Mouse (Mus musculus) ES-E14 (cell line): ENCODE results near the gene Blmh.

ENCODE experiments used
- HCFC1 ChIP-seq: IDR thresholded peaks from 2 replicates; pipeline ENCODE4 v1.6.1; 2012; ENCODE audit warnings: low read length, inconsistent platforms, borderline replicate concordance; ENCODE audit not compliant: insufficient read depth
- MAFK ChIP-seq: IDR thresholded peaks from 2 replicates; pipeline ENCODE4 v1.6.1; 2014; ENCODE audit warnings: mild to moderate bottlenecking, low read depth, low read length, inconsistent platforms; ENCODE audit not compliant: insufficient read depth
- ZC3H11A ChIP-seq: IDR thresholded peaks from 2 replicates; pipeline ENCODE4 v1.6.1; 2012; ENCODE audit warnings: low read depth, mild to moderate bottlenecking, inconsistent platforms, low read length, borderline replicate concordance

DNA sequence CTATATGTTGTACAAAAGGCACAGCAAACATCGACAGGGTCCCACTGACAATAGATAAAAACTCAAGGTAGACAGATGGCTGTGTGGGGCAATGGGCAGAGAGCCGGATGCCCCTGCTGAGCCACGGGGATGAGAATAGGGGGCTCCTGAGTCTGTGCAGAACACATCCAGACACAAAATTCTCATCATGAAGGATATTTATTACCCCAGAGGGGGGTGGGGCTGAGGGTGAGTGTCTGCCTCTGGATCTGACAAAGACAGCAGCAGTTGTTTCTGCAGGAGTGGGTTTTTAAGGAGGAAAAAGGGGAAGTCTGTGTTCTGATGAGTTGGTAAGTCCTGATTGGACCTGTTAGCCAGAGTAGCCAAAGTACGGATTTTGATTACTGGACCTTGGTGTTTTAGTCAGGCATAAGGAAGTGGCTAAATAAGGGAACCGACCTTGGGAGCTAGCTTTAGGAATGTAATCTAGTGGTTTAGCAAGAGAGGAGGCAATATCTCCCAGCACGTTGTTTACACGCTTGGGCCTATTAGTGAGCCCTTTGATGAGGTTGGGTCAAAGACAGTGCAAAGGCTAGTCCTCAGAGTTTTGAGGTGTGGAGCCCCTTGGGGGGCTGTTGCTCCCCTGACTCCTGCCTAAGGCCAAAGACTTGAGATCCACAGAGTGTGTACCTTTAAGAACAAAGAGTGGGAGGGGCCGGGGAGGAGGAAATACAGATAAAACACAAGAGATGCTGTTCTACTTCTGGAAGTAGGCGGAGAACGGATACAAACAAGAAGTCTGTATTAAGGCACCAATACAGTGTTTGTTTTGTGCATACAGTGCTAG is 35.1 kb upstream of the Blmh start:
- TF ChIP-seq HCFC1 (no peak), MAFK (no peak), ZC3H11A (no peak)
